Mouse (Mus musculus) Muller cell, postnatal 12 days (primary cell): ENCODE data around the gene Gm4450.
"Not testable (repeated sequence)": the region's sequence is repeated elsewhere in the genome, so short reads cannot be mapped to it uniquely, and the experiment has no call there.

Experiments used
- DNase-seq: peaks from one replicate; pipeline ENCODE4 v3.0.0-alpha.2; 2015; ENCODE audit errors: inconsistent ontology term

Gm4450 gene

DNA sequence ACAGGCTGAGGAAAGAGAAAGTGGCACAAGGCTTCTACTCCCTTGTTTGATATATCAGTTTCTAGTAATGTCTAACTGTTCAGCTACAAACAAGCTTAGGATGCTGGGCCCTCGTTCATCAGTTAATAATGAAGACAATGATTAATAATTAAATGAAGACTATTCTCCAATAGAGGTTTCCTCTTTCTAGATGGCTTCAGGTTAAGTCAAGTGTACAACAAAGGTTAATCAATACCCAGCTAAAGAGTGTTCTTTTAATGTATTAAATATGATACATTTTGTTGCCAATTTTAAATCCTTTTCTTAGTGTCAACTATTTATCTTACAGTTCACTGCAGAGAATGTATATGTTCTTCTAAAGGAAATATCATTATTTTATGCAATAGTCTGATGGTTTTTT lies at the start of gene Gm4450:
TSS of gene Gm4450 (minus strand) at position 101 of the 400 bp plus-strand sequence.
- DNase-seq: not testable (repeated sequence)

GRCm38 (mm10) chr3:98497401-98497800 lies 40.5 kb upstream of the Gm4450 start:
- DNase-seq: not testable (repeated sequence)

- not testable (repeated sequence) for DNase-seq
These were observed 39.8 kb upstream of the Gm4450 start for GRCm38 (mm10) chr3:98496762-98497161.

- not testable (repeated sequence) for DNase-seq
These were observed 38.1 kb upstream of the Gm4450 start for GRCm38 (mm10) chr3:98495055-98495454.

GRCm38 (mm10) chr3:98494184-98494583 lies 37.3 kb upstream of the Gm4450 start:
- DNase-seq: not testable (repeated sequence)

DNA sequence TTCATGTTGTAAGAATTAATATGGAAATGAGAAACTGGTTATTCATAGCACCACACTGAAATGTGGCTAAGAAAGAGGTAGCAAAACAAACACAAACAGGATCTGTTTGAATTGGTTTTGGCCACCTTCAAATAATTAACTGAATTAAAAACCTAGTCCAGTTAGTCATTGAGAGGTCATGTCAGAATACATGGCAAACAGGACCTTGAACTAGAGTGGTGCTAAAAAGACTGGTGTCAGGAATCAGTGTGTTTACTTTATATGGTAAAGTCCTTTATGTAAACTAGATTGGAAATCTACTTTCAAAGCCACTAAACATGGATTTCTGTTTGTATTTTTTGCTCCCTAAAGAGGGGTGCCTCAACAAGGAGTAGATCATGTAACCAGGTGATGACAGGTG lies 14.6 kb upstream of the Gm4450 start:
- not testable (repeated sequence) for DNase-seq

DNA sequence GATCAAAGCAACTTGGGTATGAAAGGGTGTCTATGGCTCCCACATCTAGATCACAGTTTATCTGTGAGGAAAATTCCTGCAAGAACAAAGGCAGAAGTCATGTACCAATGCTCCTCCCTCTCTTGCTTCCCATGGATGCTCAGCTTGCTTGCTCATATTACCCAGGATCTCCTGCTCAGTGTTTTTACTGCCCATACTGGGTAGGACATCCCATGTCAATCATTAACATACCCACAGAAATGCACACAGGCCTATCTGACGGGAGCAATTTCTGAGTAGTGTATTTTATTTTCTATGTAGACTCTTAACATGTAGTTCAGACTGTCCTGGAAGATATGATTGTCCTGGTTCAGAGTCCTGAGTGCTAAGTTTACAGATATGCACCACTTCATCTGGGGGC lies 14.1 kb upstream of the Gm4450 start:
- not testable (repeated sequence) for DNase-seq

DNA sequence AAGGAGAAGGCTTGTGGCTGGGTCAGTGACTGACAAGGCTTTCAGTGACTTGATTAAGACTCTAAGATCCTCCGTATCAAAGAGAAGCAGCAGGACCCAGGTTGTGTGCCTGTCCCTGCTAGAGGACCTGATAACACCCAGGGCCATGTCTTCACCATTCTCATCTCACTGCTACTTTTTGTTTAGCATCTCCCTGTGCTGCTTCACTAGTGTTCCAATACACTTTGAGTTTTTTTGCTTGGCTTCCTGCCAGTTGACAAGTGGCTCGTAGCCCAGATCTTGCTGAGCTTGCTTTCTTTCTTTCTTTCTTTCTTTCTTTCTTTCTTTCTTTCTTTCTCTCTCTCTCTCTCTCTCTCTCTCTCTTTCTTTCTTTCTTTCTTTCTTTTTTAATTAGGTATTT lies 12.4 kb upstream of the Gm4450 start:
- DNase-seq: not testable (repeated sequence)

GRCm38 (mm10) chr3:98453786-98454185 lies 3.1 kb downstream of the Gm4450 start:
- not testable (repeated sequence) for DNase-seq

GRCm38 (mm10) chr3:98443924-98444323 lies 13.0 kb downstream of the Gm4450 start:
- not testable (repeated sequence) for DNase-seq

GRCm38 (mm10) chr3:98443149-98443779 lies 13.7 kb downstream of the Gm4450 start:
- not testable (repeated sequence) for DNase-seq

DNA sequence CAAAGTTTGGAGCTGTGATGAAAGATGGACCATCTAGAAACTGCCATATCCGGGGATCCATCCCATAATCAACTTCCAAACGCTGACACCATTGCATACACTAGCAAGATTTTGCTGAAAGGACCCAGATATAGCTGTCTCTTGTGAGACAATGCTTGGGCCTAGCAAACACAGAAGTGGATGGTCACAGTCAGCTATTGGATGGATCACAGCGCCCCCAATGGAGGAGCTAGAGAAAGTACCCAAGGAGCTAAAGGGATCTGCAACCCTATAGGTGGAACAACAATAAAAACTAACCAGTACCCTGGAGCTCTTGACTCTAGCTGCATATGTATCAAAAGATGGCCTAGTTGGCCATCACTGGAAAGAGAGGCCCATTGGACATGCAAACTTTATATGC lies 14.7 kb downstream of the Gm4450 start:
- DNase-seq: not testable (repeated sequence)

GRCm38 (mm10) chr3:98435030-98435429 lies 21.9 kb downstream of the Gm4450 start:
- DNase-seq: no peak

DNA sequence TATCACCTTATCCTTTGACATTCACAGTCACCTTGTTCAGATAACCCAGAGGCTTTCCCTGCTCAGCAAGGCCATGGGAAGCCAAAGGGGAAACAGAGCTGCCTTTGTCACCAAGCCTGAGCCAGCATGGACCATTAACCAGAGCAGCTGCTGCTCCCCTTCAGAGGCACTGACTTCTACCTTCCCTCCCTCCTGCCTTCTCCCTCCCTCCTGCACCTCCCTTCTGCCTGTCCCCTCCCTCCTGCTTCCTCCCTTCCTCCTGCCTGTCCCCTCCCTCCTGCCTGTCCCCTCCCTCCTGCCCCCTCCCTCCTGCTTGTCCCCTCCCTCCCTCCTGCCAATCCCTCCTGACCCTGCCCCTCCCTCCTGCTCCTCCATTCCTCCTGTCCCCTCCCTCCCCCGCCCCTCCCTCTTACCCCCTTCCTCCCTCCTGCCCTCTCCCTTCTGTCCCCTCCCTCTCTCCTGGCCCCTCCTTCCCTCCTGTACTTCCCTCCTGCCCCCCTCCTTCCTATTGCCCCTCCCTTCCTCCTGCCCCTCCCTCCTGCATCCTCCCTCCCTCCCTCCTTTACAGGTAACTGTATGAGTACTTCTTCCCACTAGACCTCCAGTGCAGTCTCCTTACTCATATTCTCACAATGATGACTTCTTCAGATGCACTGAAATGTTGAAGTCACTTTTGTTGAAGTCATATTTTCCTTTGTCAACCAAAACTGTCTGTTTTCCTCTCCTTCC lies 22.7 kb downstream of the Gm4450 start:
- DNase-seq: no peak

- no peak for DNase-seq
These were observed 27.9 kb downstream of the Gm4450 start for GRCm38 (mm10) chr3:98428928-98429525.

DNA sequence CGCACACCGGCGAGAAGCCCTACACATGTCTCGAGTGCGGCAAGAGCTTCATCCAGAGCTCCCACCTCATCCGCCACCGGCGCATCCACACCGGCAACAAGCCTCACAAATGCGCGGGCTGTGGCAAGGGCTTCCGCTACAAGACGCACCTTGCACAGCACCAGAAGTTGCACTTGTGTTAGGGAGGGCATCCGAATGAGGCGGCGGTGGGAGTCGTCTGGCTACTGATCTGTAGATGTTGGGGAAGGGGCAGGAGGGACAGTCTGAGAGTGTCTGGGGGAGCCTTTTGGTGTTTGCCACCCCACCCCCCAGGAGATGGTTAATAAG lies 28.5 kb downstream of the Gm4450 start:
- no peak for DNase-seq

DNA sequence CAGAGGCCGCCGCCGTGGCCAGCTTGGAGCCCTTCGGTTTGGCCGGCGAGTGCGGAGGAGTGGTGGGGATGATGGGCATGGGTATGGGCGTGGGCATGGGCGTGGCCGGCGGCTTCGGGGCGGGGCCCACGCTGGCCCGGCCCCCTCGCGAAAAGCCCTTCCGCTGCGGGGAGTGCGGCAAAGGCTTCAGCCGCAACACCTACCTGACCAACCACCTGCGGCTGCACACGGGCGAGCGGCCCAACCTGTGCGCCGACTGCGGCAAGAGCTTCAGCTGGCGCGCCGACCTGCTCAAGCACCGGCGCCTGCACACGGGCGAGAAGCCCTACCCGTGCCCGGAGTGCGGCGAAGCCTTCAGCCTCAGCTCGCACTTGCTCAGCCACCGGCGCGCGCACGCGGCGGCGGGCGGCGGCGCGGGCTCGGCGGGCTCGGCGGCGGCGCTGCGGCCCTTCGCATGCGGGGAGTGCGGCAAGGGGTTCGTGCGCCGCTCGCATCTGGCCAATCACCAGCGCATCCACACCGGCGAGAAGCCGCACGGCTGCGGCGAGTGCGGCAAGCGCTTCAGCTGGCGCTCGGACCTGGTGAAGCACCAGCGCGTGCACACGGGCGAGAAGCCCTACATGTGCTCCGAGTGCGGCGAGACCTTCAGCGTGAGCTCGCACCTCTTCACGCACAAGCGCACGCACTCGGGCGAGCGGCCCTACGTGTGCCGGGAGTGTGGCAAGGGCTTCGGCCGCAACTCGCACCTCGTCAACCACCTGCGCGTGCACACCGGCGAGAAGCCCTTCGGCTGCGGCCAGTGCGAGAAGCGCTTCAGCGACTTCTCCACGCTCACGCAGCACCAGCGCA lies 29.1 kb downstream of the Gm4450 start:
- DNase-seq: peak; percentile 96

- no peak for DNase-seq
These were observed 29.7 kb downstream of the Gm4450 start for GRCm38 (mm10) chr3:98427260-98427599.

DNA sequence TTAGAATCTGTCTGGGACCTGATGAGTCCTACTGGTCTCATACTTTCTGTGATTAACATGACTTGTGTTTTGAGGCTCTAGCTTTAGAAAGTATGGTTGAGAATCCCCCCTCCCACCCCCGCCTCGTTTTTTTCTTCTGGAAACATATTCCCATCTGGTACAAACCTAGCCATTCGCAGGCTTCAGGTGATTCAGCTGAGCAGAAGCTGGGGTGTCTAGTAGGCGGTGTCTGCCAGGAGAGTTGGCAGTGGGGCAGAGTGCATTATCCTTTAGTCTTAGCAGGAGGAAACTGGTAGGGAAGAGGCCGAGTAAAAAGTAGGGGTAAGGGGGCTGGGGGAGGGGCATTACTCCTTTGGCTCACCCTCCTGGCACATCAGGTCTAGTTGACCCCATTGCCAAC lies 30.2 kb downstream of the Gm4450 start:
- DNase-seq: no peak

DNA sequence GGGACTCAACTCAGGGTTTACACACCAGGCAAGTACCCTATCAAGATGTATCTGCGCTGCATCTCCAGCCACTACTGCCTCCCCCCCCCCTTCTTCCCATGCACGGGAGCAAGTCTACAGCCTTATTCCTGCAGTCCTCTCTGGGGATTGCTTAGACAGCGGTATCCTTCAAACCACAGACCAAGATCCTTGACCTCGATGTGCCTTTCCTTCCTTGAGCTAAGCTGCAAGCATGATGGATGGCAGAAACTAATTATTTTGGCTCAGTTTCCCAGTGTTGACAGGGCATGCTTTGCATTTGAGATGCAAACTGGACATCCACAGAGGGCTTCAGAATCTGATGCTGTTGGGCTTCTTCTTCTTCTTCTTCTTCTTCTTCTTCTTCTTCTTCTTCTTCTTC lies 34.0 kb downstream of the Gm4450 start:
- DNase-seq: no peak

DNA sequence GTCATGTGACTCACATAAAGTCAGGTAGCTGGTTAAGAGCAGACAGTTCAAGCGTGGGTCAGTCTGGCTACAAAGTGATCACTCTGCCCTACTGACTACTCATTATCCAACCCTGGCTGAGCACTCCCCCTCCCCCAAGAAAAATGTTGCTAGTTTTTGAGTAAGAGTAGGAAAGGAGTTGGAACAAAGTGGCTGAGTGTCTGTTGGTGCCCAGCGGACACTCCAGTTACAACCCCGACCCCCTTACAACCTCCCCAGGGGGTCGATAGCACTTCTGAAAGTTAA lies 37.2 kb downstream of the Gm4450 start:
- DNase-seq: no peak

- no peak for DNase-seq
These were observed 37.7 kb downstream of the Gm4450 start for GRCm38 (mm10) chr3:98418991-98419785.
